Mouse (Mus musculus): ENCODE measurements at regions not wholly inside any gene's neighbourhood (a gene's known extent, or its start where the extent isn't known, plus 50 kb on each side); places are given as distances from the start of the nearest gene placed in this dataset.

DNA sequence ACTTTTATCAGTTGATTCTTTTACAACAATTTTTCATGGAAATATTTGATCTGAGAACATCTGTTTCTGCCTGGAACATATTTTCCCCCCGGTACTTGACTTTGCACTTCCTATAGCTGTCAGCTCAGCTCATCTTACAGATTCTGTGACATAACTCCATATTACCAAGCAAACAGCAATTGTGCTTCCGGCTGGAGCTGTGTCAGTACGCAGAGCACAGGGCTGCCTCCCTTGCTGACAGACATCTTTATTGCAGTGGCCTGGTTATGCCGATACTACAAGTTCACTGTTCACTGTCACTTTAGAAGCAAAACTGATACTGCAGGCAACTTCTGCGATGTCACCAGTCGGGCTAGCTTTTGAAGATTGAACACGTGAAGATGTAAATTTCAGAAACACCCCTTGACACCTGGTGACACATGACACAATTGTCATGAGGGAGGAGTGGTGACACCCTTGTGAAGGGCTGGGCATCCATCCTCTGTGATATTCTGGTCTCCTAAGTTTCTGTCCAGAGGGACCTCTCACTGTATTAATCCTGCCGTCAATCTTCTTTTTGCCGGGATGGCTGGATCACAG, 81.0 kb upstream of the Glrp1 start:
- TF ChIP-seq CTCF (IDR thresholded peaks at IDR 0.05; ENCODE audit: borderline replicate concordance, control insufficient read depth, extremely low read depth, insufficient read depth, low read length, poor library complexity) (no peak), POLR2A (IDR thresholded peaks at IDR 0.05; ENCODE audit: control insufficient read depth, extremely low read depth, insufficient read depth, low read length, poor library complexity) (no peak)

Measured in thymus, adult 2 months (tissue).